Mouse (Mus musculus) CD4-positive, CD25-positive, alpha-beta regulatory T cell (primary cell): ENCODE measurements around the gene Nr5a1. TPM values are rescaled to one million over a fixed set of nuclear protein-coding genes. Genes with fewer than 3 reads are reported as not detected.

Experiments used
- polyA plus RNA-seq: library from polyadenylated mRNA; unstranded; fragments of 100-300 nt; shearing (Covaris generic); gene quantifications from one replicate; pipeline ENCODE4 v1.2.1, GENCODE M21; 2017

The Nr5a1 gene
- 0.06 TPM for polyA plus RNA-seq

DNA sequence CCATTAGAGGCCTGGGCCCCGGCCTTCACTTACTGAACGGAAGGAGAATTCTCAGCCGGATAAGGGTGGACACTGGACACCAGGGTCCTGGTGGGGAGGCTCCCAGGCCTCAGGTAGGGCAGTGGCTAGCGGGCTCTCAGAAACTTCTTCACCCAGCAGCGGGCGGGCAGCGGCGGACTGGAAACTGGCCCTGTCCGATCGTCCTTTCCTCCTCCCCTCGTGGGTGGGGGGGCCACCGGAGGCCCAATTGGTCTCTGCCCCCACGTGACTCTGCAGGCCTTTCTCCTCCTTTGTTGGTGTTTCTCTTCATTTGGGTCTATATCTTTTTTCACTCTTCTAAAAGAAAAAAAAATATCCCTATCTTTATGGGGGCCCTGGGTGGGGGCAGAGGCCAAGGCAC, at the start of gene Nr5a1:
Gene Nr5a1, minus strand, starts transcription at position 219 of the 400 bp plus-strand sequence.

GRCm38 (mm10) chr2:38643625-38644427, 70.5 kb downstream of the Nr5a1 start, which contains the start of gene Psmb7:
TSS of gene Psmb7 (minus strand) at chr2:38644087.

Other genes starting within 250 kb of the Nr5a1 start
- 2.3 TPM for gene Nek6, start 202.9 kb downstream of the Nr5a1 start, polyA plus RNA-seq
- gene Psmb7, start 70.5 kb downstream of the Nr5a1 start, polyA plus RNA-seq: 116 TPM
- 0.91 TPM for gene Nr6a1, start 213.1 kb upstream of the Nr5a1 start, polyA plus RNA-seq
- gene Olfml2a, start 217.4 kb upstream of the Nr5a1 start, polyA plus RNA-seq: 0.08 TPM